Mouse (Mus musculus) lung, embryonic 15.5 days (tissue): ENCODE measurements around the gene Timd4. TPM values are rescaled to one million over a fixed set of nuclear protein-coding genes. Genes with fewer than 3 reads are reported as not detected.

Experiments
- ATAC-seq: fragments of 200-750 bp; cut with Nextera tagmentation; 2 replicates; pipeline ENCODE4 v1.8.0; 2017; ENCODE audit warnings: moderate number of reproducible peaks, borderline replicate concordance; ENCODE audit not compliant: low FRiP score, low TSS enrichment; ENCODE audit errors: extremely low read depth
- H3K27ac ChIP-seq: fragments of 300-500 bp; sonication (generic); 2 replicates; pipeline ENCODE4 v1.5.1; 2015; ENCODE audit warnings: moderate library complexity, mild to moderate bottlenecking, inconsistent platforms
- H3K27me3 ChIP-seq: fragments of 300-500 bp; sonication (generic); 2 replicates; pipeline ENCODE4 v1.6.1; 2015; ENCODE audit warnings: inconsistent platforms
- H3K36me3 ChIP-seq: fragments of 300-500 bp; sonication (generic); 2 replicates; pipeline ENCODE4 v1.6.1; 2015; ENCODE audit warnings: inconsistent platforms
- H3K4me1 ChIP-seq: fragments of 300-500 bp; sonication (generic); 2 replicates; pipeline ENCODE4 v1.6.1; 2015; ENCODE audit warnings: inconsistent platforms
- H3K4me2 ChIP-seq: fragments of 300-500 bp; sonication (generic); 2 replicates; pipeline ENCODE4 v1.6.1; 2015; ENCODE audit warnings: inconsistent platforms, mild to moderate bottlenecking, moderate library complexity
- H3K4me3 ChIP-seq: fragments of 300-500 bp; sonication (generic); 2 replicates; pipeline ENCODE4 v1.5.1; 2015; ENCODE audit warnings: mild to moderate bottlenecking, inconsistent platforms
- H3K9ac ChIP-seq: fragments of 300-500 bp; sonication (generic); 2 replicates; pipeline ENCODE4 v1.6.1; 2015; ENCODE audit warnings: inconsistent platforms
- H3K9me3 ChIP-seq: fragments of 300-500 bp; sonication (generic); 2 replicates; pipeline ENCODE4 v1.6.1; 2016; ENCODE audit warnings: inconsistent platforms
- WGBS: fragments of 180-500 bp; shearing (Covaris S2); methylation state at CpG from one replicate; pipeline ENCODE4 v1.1.7; 2015; 5-methylcytosine and 5-hydroxymethylcytosine counted together
- polyA plus RNA-seq: library from polyadenylated mRNA; unstranded; fragments of >200 nt; fragmentation: Nextera tagmentation; extraction: Ambion mirVana; gene quantifications from 2 replicates; pipeline ENCODE4 v1.2.1, GENCODE M21; 2015

Timd4 gene
- polyA plus RNA-seq, 1 experiment from 2014 or later: not detected

DNA sequence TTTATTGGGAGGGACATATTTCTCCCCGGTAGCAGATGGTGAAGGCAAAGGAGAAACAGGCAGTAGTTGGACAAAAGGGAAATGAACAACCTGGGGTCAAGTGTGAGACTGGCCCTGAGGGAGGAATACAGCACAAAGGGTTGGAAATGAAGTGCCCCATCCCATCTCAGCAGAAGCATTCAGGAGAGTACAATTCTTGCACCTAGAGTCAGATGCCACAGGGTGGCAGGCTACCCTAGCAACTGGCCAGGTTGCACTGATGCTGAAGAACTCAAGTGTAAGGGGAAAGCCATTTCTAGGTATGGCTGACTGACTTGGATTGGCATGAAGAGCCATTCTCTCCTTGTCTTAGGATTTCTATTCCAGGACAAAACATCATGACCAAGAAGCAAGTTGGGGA, 54.2 kb downstream of the Timd4 start:
- no peak for ATAC-seq
- no peaks in the 10 kb centered on the region for H3K9me3 ChIP-seq
- H3K36me3 ChIP-seq: no peaks in the 10 kb centered on the region
- WGBS: 77% methylated on average over 1 of the region's 1 CpGs
- no peaks in the 10 kb centered on the region for H3K27me3 ChIP-seq
- H3K27ac ChIP-seq: no peak overlapping the region
- H3K4me2 ChIP-seq: no peak overlapping the region
- no peak overlapping the region for H3K9ac ChIP-seq
- no peak overlapping the region for H3K4me3 ChIP-seq
- H3K4me1 ChIP-seq: no peaks in the 10 kb centered on the region

GRCm38 (mm10) chr11:46868594-46868993, 58.0 kb downstream of the Timd4 start:
- Histone ChIP-seq H3K27me3 (no peaks in the 10 kb centered on the region), H3K9ac (no peak overlapping the region), H3K27ac (no peak overlapping the region), H3K9me3 (no peaks in the 10 kb centered on the region), H3K36me3 (no peaks in the 10 kb centered on the region), H3K4me3 (no peak overlapping the region), H3K4me2 (no peak overlapping the region), H3K4me1 (no peaks in the 10 kb centered on the region)
- no peak for ATAC-seq
- 72% methylated on average over 7 of the region's 7 CpGs for WGBS

- Histone ChIP-seq H3K4me1 (no peaks in the 10 kb centered on the region), H3K4me3 (no peak overlapping the region), H3K27ac (no peak overlapping the region), H3K9ac (no peak overlapping the region), H3K27me3 (no peaks in the 10 kb centered on the region), H3K36me3 (no peaks in the 10 kb centered on the region), H3K4me2 (no peak overlapping the region), H3K9me3 (no peaks in the 10 kb centered on the region)
- ATAC-seq: no peak
- 55% methylated on average over 1 of the region's 1 CpGs for WGBS
Measured at GRCm38 (mm10) chr11:46875774-46876173, 65.2 kb downstream of the Timd4 start.

GRCm38 (mm10) chr11:46882456-46882855, 71.9 kb downstream of the Timd4 start:
- Histone ChIP-seq H3K4me2 (no peak overlapping the region), H3K4me3 (no peak overlapping the region), H3K36me3 (no peaks in the 10 kb centered on the region), H3K27me3 (no peaks in the 10 kb centered on the region), H3K27ac (no peak overlapping the region), H3K9me3 (no peaks in the 10 kb centered on the region), H3K4me1 (no peaks in the 10 kb centered on the region), H3K9ac (no peak overlapping the region)
- no peak for ATAC-seq
- 65% methylated on average over 2 of the region's 2 CpGs for WGBS

DNA sequence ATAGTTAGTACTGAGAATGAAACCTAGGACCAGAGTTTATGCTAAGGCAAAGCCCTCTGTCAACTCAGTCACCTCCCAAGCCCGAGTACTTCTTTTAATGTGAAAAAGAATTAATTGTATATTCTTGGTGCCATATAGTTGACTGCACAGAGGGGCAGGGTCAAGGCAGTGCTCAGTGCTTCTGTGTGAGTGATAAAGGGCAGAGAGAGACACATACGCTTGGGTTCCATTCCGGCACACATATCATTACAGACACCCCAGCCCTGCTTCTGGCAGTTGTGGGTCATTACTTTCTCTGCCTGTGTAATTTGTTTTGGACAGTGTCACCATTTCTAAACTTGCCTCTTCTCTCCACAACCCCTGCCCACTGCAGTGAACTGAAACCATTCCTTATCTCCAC, 78.5 kb downstream of the Timd4 start:
- Histone ChIP-seq H3K4me1 (no peaks in the 10 kb centered on the region), H3K4me3 (no peak overlapping the region), H3K27ac (no peak overlapping the region), H3K27me3 (no peaks in the 10 kb centered on the region), H3K9me3 (no peaks in the 10 kb centered on the region), H3K4me2 (no peak overlapping the region), H3K9ac (no peak overlapping the region), H3K36me3 (no peaks in the 10 kb centered on the region)
- WGBS: 54% methylated on average over 3 of the region's 3 CpGs
- ATAC-seq: no peak

Other genes starting within 250 kb of the Timd4 start
- not detected in 2 replicates for gene BC053393, start 239.3 kb upstream of the Timd4 start, polyA plus RNA-seq
- gene Dppa1, start 181.5 kb upstream of the Timd4 start, polyA plus RNA-seq: not detected in 2 replicates
- 0.24 TPM in 1 of 2 replicates, not detected in the other for gene Timd2, start 103.7 kb upstream of the Timd4 start, polyA plus RNA-seq
- gene Havcr1, start 75.7 kb upstream of the Timd4 start, polyA plus RNA-seq: 2.5 and 2.7 TPM in 2 replicates